Comparison of ENCODE assay signal across 14 mouse cellular contexts in the genomic region with DNA sequence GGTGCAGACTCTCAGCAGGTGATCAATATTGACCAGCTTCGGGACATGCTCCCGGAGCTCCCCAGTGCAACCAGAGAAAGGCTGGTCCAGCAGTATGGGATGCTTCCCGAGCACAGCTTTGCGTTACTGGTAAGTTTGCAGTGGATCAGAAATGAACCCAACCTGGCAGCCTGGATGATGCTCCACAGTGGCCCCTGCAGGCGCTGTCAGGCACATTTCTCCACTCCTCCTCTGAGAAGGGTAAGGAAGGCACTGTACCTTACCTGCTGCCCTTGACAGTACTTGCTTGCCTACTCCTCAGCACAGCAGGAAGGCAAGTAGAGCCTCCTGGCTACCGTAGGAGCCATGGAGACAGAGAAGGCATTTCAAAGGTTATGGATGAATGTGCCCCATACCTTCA. TPM values are rescaled to one million over a fixed set of nuclear protein-coding genes. Genes with fewer than 3 reads are reported as not detected.
DNase-seq lines count a peak whose midpoint lies in the region; TF ChIP-seq lines count a peak whose summit lies in the region.
"Had no signal": no experiment of that assay in that cellular context is flagged by ENCODE, and none has a peak within 500 bp of the region (broad histone marks: within the 10 kb centered on the region; RNA-seq: fewer than 3 reads in every experiment).

No protein-coding gene starts in this region.

- peak; percentile 48 for TF ChIP-seq CTCF in left cerebral cortex, adult 2 months (IDR thresholded peaks at IDR 0.05)
- TF ChIP-seq CTCF in cortical plate, adult 2 months (IDR thresholded peaks at IDR 0.05; ENCODE audit: extremely low read depth, insufficient read depth, low read length) = peak; percentile 30; the same call in 1 of the 2 replicates

- peak; percentile 9 for DNase-seq in adrenal gland, postnatal 14 days
- no peak for DNase-seq in adrenal gland, postnatal 4 days (ENCODE audit: low spot score in 2 of 2)
- peak in 1 of 2 experiments; percentile 45 for DNase-seq in left cerebral cortex, adult 2 months (ENCODE audit: extremely low spot score in 1 of 2, low spot score in 2 of 2)
- no peak for DNase-seq in left cerebral cortex, adult 8-10 months (ENCODE audit: low spot score in 2 of 2)
- DNase-seq in ZHBTc4 (ENCODE audit: low read depth, low spot score) = peak; percentile 44
- no peak for DNase-seq in urinary bladder, postnatal 4 days (ENCODE audit: low spot score in 2 of 2)
- DNase-seq in spleen, postnatal 14 days (ENCODE audit: low spot score in 2 of 2) = no peak
- DNase-seq: adrenal gland, postnatal 36 days; liver had no signal

- H3K4me3 ChIP-seq in left cerebral cortex, adult 2 months = no peak overlapping the region
- no peak overlapping the region for H3K4me3 ChIP-seq in cortical plate, adult 2 months (ENCODE audit: insufficient read depth, low read length)
- H3K4me3 ChIP-seq: forebrain, embryonic 13.5 days; hindbrain, embryonic 13.5 days; megakaryocyte, embryonic 14.5 days; myocyte had no signal

- H3K4me1 ChIP-seq in cortical plate, adult 2 months (ENCODE audit: control insufficient read depth, insufficient read depth, low read length) = peaks cover 1% of the 10 kb centered on the region; the same call in 1 of the 2 replicates
- H3K4me1 ChIP-seq: forebrain, embryonic 13.5 days; hindbrain, embryonic 13.5 days; megakaryocyte, embryonic 14.5 days had no signal

- peak overlapping the region; percentile 70 for H3K27ac ChIP-seq in left cerebral cortex, adult 2 months
- no peak overlapping the region for H3K27ac ChIP-seq in cortical plate, adult 2 months (ENCODE audit: insufficient read depth, low read length)
- H3K27ac ChIP-seq: forebrain, embryonic 13.5 days; hindbrain, embryonic 13.5 days had no signal

- intact Hi-C loops in left cerebral cortex, adult 2 months (cut with DNase I) = no loop called here

- TF ChIP-seq POLR2A in cortical plate, adult 2 months (IDR thresholded peaks at IDR 0.05; ENCODE audit: extremely low read depth, insufficient read depth, low read length) = no peak

RNA-seq across cellular contexts. Expression of a gene that starts 45.0 kb away (rescaled TPM):
- 35.6 and 45.1 TPM in 2 replicates for total RNA-seq in adrenal gland, postnatal 14 days (2021)
- 10 to 100 TPM; 35.2 to 36.4 TPM for total RNA-seq in adrenal gland, postnatal 4 days (2021)
- total RNA-seq in left cerebral cortex, adult 2 months (2021) = 10 to 100 TPM; 20.4 to 20.6 TPM
- 10 to 100 TPM; 19.2 to 30.9 (median 24.2) TPM for total RNA-seq in left cerebral cortex, adult 8-10 months (2022)
- 16.2 and 18.6 TPM in 2 replicates for polyA plus RNA-seq in cortical plate, adult 2 months (2012; rRNA removed)

Comparison
In these comparisons a context has a peak if more than half of its experiments do, and no peak if none do; other contexts are left out.
1. DNase-seq: peak in adrenal gland, postnatal 14 days (single experiment) and ZHBTc4 (single experiment); none in adrenal gland, postnatal 4 days (0 of 2), left cerebral cortex, adult 8-10 months (0 of 2), urinary bladder, postnatal 4 days (0 of 2) and spleen, postnatal 14 days (0 of 2).